Mouse (Mus musculus): ENCODE measurements at regions not wholly inside any gene's neighbourhood (a gene's known extent, or its start where the extent isn't known, plus 50 kb on each side); places are given as distances from the start of the nearest gene placed in this dataset.
A peak's percentile ranks its signal among the peaks of the same experiment; 100 is the strongest.

DNA sequence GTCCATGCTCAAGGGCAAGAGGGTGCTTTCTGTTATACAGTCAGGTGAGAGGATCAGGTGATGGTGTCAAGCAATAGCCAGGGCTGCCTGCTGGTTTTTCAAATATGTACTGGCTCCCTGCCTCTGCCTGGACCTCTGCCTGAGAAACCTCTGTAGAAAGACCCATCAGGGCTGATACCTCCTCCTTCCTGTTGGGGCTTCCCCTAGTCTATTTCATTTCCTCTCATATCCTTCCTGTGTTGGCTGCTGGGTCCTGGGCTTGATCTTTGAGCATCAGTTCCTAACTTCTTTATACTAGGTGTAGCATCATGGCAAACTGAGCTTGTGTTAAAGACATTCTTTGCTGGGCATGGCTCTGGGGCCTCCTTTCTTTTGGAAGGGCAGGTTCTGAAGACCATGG is 89.5 kb downstream of the Tmem38b start:
- DNase-seq (ENCODE audit: low read depth in 2 of 2, low spot score in 2 of 2): peak; percentile 28 to 31

DNA sequence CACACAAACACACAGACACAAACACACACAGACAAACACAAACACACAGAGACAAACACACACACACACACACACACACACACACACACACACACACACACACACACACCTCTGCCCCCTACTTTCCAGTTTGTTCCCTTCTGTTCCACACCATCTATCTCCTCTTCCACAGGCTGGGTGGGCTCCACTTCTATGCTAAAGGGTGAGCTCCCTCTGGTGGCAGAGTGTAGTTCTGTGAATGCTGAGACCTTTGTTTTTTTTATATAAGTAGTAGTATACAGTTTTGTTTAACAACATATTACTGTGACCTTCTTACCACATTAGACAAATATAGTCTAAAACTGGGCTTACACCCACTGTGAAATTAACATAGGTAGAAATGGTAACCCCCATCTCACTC is 93.3 kb downstream of the Tmem38b start:
- peak; percentile 39 to 59 for DNase-seq (ENCODE audit: low read depth in 2 of 2, low spot score in 2 of 2)

DNA sequence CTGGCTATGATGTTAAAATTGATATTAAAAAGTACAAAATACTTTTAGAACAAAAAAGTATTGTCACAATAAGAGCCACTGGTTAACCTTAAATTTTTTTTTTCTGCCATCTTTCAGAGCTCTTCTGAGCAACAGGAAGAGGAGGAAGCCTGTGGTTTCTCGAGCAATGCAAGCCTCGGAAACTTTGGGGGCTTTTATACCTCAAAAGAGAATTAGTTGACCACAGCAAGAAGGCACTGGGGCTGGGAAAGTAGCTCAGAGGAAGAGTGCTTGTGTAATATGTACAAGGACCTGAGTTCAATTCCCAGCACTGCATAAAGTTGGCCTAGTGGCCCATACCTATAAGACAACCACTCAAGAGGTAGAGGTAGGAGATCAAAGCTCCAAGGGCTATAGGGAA is 94.7 kb downstream of the Tmem38b start:
- peak; percentile 11 to 23 for DNase-seq (ENCODE audit: low read depth in 2 of 2, low spot score in 2 of 2)

DNA sequence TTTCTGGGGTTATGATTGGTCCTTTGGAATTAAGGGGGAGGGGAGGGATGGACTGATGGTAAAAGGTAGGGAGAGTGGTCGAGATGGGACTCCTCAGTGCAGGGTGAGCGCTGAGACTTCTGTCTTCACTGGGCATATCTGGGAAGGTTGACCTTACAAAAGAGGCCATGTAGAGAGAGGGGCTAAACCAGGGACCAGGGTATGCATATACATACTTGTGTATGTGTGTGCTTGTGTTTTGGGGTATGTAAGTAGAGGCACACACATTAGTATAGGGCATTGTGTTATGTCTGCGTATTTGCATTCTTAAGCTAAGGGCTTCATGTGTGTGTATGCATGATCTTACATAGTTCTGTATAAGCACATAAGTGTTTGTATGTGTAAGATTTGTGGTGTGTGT is 105.2 kb downstream of the Tmem38b start:
- no peak for DNase-seq (ENCODE audit: low read depth in 2 of 2, low spot score in 2 of 2)

DNA sequence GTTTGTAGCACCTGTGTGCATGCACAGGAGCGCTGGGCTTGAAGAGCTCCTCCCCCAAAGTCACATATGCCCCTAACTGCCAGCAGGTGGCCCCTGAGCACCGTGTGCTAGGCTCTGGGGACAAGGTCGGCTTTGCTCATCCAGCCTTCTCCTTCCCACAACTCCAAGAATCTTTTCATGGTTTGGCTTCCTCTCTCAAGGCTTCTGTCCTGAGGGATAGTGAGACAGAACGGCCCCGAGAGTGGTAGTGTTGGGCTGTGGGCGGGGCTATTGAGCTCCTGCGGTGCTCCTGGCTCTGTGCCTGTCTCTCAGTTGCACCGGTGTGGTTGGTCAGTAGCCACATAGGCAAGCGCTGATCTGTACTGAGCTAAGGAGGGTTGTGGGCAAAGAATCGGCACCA is 105.7 kb downstream of the Tmem38b start:
- peak in 1 of 2 experiments; percentile 18 for DNase-seq (ENCODE audit: low read depth in 2 of 2, low spot score in 2 of 2)

DNA sequence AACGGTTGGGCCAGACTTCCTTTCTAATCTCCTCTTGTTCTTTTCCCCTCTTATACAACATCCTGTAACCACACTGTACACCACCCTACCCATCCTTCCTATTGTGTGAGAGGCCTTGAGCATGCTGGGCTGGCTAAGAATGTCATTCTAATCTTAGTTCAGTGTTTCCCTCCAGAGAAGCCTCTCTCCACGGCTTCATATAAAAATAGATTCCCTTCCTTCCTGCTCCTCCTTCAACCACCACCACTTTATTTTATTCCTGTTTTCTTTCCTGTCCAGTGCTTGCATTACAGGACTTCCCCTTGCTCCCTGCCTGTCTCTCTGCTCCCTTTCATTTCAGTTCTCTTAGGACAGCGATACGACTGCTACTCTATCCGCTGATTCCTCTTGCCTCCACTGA is 109.5 kb downstream of the Tmem38b start:
- no peak for DNase-seq (ENCODE audit: low read depth in 2 of 2, low spot score in 2 of 2)

DNA sequence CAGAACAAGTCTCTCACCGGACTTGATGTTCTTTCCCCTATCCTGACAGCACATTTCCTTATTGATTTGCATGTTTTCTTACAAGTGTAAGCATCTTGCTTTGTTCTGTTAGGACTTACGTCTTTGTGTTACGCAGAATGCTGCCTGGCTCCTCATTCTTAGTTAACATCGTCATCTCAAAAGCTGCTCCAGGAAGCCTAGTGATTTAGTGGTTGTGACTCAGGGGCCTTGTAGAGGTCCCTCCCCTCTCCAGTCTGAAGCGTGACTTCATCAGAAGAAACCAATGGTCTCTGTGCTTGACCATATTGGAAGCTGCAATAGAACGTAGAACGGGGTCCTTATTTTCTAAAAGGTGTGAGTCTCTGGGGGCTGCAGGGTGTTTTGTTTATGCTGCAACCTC is 122.9 kb downstream of the Tmem38b start:
- no peak for DNase-seq (ENCODE audit: low read depth in 2 of 2, low spot score in 2 of 2)

DNA sequence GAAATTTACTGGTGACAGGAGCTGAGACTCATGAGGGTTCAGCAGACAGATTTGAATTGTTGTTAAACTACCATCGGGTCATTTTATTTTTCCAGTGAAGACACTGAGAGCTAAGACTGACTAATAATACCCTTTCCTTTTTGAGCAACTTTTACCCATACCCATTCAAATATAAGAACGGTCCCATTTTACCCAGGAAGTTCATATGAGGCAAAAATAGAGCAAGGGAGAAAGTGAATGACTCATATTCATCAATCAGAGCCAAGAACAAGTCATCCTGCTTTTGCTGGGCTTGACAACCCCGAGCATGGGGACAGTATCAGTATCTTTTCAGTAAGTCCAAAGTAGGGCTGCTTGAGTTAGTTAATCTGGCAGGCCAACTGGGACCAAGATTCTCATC is 123.3 kb downstream of the Tmem38b start:
- DNase-seq (ENCODE audit: low read depth in 2 of 2, low spot score in 2 of 2): no peak

DNA sequence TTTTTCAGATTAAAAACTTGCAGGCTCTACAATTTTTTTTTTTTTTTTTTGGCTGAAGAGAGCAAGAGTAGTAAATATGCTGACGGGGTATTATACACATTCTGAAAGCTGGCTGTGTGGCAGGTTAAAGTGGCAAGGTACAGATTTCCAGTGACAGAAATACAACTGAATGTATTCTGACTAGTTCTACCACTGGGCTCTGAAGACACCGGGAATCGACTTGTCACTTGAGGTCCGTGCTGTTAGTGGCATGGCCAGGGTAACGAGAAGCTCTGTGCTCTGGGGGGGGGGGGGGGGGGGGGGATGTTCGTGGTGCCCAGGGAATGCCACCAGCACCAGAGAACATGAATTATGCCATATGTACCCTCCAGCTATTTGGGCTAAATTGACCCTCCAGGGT is 124.7 kb downstream of the Tmem38b start:
- DNase-seq (ENCODE audit: low read depth in 2 of 2, low spot score in 2 of 2): no peak

DNA sequence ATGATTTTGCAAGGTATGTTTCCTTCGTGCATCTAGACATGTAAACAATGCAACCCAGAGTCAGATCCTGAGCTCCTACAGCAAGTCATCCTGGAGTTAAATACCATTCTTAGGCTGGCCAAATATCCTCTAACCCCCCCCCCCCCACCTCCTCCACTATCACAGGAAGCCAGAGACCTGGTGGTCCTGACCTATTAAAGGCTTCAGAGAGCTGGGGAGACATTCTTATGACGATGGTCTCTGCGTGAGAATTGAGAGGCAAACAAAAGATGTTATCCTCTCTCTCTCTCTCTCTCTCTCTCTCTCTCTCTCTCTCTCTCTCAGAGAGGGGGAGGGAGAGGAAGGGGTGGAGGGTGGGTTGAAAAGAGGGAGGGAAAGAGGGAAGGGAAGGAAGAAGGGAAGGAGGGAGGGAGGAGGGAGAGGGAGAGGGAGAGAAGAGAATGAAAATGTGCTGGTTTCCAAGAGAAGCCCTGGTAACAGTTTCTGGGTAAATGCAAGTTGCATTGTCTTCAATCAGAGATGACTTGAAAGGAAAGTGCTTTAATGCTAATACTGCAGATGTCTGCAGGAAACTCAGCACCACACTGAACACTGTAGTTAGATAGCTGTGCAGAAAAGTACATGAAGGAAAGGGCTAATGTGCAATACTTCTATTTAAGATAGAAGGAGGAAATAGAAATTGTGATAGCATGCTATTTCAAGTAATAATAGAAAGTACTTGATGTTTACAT is 125.3 kb downstream of the Tmem38b start:
- DNase-seq (ENCODE audit: low read depth in 2 of 2, low spot score in 2 of 2): no peak

DNA sequence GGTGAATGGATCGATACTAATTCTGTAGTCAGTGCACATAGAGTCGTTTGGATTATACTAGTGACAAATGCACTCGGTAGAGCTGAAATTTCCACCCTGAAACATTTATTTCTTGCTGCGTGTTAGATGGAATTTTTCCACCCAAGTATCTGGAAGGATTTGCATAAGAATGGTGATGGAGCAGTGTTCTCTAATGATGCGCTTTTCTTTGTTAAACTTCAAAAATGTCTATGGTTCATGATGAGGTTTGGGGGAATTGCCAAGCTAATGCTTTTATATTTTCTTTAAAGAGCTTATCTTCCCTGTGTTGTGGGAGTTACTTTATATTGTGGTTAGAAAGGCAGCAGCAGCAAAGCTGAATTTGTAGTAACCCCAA is 125.9 kb downstream of the Tmem38b start:
- no peak for DNase-seq (ENCODE audit: low read depth in 2 of 2, low spot score in 2 of 2)

DNA sequence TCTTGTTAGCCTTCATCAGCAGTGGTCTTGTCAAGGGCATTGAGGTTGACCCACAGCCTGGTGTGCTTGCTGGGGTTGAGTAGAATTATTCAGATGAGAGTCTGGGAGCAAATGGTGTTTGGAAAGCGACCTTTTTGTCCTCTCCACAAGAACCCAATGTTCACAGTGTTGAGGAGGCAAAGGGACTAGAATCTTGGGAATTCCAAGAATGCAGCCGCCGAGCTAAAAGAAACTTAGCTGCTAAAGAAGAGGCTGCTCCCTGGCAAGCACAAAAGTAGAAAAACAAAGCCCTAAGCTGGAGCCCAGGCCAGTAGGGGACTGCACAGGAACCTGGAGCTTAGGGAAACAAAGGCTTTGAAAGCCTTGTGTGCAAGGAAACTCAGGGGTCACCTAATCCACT is 126.4 kb downstream of the Tmem38b start:
- DNase-seq (ENCODE audit: low read depth in 2 of 2, low spot score in 2 of 2): no peak

DNA sequence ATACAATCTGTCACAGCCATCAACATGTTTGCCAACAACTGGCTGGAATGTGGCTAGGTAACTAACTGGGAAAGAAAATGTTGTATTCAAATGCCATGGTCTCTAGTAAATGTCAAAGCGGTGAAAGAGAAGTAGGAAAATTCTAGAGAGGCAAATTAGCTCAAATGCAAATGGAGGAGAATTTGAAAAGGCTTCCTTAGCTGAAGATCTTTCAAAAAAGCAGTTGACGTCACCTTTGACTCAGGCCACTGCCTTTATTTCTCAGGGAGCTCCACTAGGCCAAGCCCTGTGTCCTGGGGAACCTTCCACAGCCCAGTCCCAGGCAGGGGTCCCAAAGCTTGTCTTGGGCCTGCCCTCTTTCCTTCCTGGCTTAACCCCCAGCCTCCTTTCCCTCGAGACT is 136.6 kb downstream of the Tmem38b start:
- no peak for DNase-seq (ENCODE audit: low read depth in 2 of 2, low spot score in 2 of 2)

DNA sequence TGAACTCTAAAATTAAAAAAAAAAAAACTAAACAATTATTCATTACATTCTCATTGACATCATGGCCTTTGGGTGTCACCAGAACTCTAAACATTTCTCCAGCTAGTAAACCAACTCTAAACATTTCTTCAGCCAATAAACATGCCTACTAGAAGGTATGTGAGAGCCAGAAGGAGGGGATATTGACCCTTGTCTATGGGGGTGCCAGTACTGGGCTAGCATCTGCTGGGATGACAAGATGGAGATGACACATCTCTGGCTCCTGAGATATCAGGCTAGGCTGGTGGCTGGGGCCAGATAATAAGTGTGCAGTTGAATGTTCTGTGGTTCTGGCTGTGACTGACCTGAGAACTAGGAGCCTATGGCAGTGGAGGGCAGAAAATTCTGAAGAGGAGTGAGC is 144.6 kb downstream of the Tmem38b start:
- DNase-seq (ENCODE audit: low read depth in 2 of 2, low spot score in 2 of 2): no peak

DNA sequence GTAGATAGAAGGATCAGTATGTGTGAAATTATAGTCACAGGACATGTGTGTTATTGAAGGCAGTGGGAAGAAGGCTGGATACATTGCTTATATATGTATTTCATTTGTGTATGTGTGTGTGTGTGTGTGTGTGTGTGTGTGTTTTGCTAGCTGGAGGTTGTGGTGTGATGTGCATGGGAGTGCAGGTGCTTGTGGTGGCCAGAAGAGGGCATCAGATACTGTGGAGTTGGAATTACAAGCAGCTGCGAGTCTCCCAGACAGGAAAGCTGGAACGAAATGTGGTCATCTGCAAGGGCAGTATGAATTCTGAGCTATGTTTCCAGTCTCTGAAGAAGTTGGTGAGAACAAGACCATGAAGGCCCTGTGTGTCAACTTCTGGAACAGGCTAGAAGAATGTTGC is 145.1 kb downstream of the Tmem38b start:
- no peak for DNase-seq (ENCODE audit: low read depth in 2 of 2, low spot score in 2 of 2)

DNA sequence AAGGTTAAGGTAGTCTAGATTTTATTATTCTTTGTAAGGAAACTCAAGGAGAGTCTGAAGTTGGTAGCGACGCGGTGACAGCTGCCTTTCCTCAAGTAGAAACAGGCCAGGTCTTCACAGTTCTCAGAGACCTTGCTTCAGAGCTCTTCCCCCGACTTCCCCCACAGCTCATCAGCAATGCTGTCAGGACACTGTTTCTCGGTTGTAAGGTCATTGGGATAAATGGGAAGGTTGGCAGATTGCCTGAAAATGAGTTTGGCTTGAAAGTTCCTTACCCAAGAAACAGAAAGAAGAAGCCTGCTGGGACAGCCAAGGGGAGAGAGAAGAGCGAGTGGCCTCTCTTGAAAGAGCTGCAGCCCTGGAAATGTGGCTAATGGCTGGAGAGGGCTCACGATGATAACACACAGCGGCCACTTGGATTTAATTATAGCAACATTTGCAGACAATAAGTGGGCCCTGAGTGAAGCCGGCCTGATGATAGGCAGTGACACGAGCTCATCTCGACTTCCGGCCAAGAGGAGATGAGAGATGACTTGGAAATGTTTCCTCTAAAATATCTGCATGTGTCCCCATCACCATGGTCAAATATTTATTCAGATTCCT is 150.3 kb downstream of the Tmem38b start:
- DNase-seq (ENCODE audit: low read depth in 2 of 2, low spot score in 2 of 2): no peak

DNA sequence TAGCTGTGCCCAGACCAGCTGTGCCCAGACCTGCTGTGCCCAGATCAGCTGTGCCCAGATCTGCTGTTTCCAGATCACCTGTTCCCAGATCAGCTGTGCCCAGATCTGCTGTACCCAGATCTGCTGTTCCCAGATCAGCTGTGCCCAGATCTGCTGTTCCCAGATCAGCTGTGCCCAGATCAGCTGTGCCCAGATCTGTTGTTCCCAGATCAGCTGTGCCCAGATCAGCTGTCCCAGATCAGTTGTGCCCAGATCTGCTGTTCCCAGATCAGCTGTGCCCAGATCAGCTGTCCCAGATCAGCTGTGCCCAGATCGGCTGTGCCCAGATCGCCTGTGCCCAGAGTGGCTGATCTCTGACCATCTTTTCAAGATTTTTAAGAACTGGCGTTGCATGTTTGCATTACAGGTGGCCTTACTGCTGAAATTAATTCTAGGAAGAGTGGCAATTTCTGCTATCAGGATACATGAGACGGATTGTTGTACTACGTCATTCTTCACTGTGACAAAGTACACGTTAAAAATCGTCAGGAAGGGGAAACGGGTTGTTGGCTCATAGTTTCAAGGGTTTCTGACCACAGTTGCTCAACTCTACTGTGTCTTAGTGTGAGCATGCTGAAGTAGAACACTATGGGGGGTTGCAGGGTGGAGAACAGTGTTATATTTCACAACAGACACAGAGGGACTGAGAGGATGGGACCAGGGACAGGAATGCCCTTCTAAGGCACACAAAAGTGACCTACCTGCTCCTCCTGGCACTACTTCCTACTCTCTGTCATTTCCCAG is 160.9 kb downstream of the Tmem38b start:
- DNase-seq (ENCODE audit: low read depth in 2 of 2, low spot score in 2 of 2): no peak

DNA sequence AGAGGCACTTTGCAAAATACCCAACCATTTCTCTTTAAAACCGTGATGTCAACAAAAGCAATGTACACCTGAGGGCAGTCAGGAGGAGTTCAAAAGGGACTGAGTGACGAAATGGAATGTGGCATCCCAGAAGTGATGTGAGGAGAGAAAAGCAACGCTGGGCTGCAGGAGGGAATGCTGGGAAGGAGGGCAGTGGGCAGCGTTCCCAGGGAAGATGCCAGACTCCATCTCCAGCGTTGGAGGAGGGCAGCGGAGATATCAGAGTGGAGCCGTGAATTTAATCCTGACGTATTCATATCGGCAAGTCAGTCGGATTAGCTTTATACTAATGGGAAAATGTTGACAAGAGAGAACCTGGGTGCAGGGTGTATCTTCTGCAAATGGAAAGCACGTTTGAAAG is 161.7 kb downstream of the Tmem38b start:
- no peak for DNase-seq (ENCODE audit: low read depth in 2 of 2, low spot score in 2 of 2)

DNA sequence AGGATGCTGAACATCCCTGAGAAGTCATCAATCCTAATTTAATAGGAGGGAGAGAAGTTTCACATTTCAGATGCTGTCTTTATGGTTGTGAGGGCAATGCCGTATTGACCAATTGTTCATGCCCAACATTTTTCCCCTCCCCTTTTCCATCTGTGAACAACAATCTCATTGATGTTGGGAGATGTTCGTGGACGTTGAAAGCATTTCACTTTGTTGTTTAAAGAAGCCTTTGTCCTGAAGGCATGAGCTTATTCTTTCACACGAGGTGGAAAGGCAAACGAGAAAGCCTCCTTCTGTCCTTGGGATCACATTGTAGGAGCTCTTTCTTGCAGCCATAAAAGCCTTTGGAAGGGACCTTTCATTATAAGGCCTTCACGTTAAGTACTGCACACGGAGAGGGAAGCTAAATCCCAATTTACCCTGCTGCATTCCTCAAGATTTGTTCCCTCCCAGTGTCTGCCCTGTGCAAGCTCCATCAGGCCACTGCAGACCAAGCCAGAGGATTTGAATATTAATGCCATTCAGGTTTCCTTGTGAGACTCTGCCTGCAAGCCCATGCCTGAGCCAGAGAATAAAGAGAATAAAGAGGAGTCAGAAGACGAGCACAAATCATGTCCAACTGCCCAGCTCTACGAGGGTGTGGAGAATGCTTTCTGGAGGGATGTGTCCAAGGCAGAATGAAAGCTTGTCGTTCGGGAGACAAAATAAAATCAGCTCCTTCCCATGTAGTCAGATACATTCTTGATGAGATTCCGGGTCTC is 195.4 kb downstream of the Tmem38b start:
- no peak for DNase-seq (ENCODE audit: low read depth in 2 of 2, low spot score in 2 of 2)

DNA sequence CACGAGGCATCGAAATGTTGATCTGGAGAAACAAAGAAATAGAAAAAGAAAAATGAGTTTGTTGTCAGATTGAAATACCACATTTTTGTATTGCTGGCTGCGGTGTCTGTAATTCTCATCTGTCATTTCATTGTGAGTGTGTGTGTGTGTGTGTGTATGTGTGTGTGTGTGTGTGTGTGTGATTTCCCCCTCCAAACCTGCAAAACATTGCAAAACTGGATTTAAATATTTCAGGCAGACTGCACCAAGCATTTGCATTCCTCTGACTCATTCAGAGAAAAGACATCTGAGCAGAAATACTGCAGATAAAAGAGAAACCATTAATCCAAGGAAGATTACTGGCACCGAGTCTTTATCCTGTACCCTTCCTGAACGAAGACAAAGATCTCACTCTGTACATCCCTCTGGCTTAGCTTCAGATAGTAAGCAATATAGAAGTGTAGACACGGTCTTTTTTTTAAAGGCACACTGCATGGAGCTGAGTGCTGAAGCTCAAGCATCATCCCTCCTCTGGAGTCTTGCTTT is 196.1 kb downstream of the Tmem38b start:
- DNase-seq (ENCODE audit: low read depth in 2 of 2, low spot score in 2 of 2): no peak

DNA sequence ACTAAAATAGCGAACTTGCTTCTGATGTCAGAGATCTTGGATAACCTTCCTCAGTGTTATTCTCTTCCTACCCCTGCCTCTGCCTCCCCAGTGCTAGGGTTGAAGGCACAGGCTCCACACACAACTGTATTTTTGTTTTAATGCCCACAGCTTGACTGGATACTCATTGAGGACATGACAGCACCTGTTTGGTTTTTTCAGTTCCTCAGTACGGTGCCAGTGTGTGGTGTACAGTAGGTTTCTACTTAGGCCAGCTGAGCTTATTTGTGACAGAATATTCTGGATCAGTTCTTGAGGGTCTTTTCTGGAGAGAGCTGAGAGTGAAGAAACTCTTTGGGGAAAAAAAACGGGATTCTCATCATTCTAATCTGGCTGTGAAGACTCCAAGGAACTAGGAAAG is 201.1 kb downstream of the Tmem38b start:
- DNase-seq (ENCODE audit: low read depth in 2 of 2, low spot score in 2 of 2): no peak

Measured in CD8-positive naive resting alpha-beta T cell, adult 2 months (primary cell).